Comparison of ENCODE assay signal across 8 mouse cellular contexts in the genomic region with DNA sequence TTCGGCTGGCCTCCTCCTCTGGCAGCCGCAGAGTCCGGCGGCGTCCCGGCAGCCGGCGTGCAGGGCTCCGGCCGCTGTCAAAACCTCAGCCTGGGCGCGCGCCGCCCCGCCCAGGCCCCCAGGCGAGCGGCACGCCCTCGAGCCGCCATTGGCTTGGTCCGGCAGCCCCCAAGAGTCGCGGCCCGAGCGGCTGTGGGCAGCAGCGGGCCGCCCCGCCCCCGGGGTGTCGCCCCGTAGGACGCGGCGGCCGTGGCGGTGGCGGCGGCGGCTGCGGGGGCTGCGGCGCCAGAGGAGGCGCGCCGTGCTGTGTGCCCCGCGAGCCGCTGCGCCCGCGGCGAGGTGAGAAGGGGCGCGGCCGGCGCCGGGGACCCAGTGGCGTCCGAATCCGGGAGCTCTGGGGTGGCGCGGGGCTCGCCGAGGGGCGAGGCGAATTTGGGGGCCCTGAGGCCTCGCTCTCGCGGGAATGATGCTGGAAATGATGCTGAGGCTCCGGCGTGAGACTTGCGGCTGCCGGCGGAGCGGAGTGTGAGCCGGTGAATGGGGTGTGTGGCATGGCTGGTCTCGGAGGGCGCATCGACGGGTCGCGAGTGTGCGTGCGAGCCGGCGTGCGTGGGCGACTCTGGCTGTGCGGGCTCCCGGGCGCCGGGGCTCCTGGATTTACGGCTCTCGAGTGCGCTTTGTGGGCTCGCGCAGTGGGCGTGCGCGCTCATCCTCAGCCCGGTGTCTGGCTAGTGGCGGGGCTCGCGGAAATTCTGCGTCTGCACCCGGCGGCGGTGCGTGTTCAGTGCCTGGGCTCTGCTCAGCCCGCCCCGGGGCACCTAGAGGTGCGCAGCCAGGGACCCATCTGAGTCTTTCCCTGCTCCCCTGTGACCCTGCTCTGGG. TPM values are rescaled to one million over a fixed set of nuclear protein-coding genes. Genes with fewer than 3 reads are reported as not detected.
DNase-seq lines count a peak whose midpoint lies in the region; ATAC-seq and TF ChIP-seq lines count a peak whose summit lies in the region.

TSS of gene Glis1 (plus strand) at position 236 of the 882 bp plus-strand sequence.

- peak within 1 kb of the TSS; percentile 87 for H3K4me2 ChIP-seq in CH12.LX (ENCODE audit: insufficient read depth, low read depth, poor library complexity, severe bottlenecking)
- H3K4me2 ChIP-seq in forebrain, embryonic 15.5 days (replicated peaks): peak within 1 kb of the TSS; percentile 95
- H3K4me2 ChIP-seq in liver, postnatal 0 days (ENCODE audit: low read depth, low read length): peak within 1 kb of the TSS; percentile 85
- H3K4me2 ChIP-seq in neural tube, embryonic 15.5 days: peak within 1 kb of the TSS; percentile 88

- TF ChIP-seq POLR2A in CH12.LX (IDR thresholded peaks at IDR 0.05; ENCODE audit: low read depth, low read length): no peak

- H3K9me3 ChIP-seq in CH12.LX (replicated peaks; ENCODE audit: low read length): peaks cover 5% of the 10 kb centered on the region
- H3K9me3 ChIP-seq in forebrain, embryonic 15.5 days: no peaks in the 10 kb centered on the region
- H3K9me3 ChIP-seq in liver, postnatal 0 days (ENCODE audit: low read length): no peaks in the 10 kb centered on the region
- no peaks in the 10 kb centered on the region for H3K9me3 ChIP-seq in neural tube, embryonic 15.5 days (replicated peaks)

- 1% methylated on average over 111 of the region's 112 CpGs for WGBS in forebrain, embryonic 15.5 days
- whole genome bisulfite sequencing in liver, postnatal 0 days (ENCODE audit: insufficient replicate concordance): 1% methylated on average over 77 of the region's 112 CpGs
- WGBS in neural tube, embryonic 15.5 days: under 1% methylated on average over 103 of the region's 112 CpGs

- no peak for TF ChIP-seq RAD21 in CH12.LX (IDR thresholded peaks at IDR 0.05; ENCODE audit: low read depth, low read length)

- in situ Hi-C loops in CH12.LX (cut with MboI; ENCODE audit: low pct_ligation_motif_present, low pct_unique_long_range_greater_than_20kb, low sequenced_read_pairs): no loop called here

- dilution Hi-C loops in CH12.LX (cut with MboI; ENCODE audit: extremely low pct_ligation_motif_present, extremely low pct_unique_long_range_greater_than_20kb, low sequenced_read_pairs): no loop called here

- peaks cover 0 to 4% of the 10 kb centered on the region in 2 experiments; a peak in 2 of 4 replicates for H3K4me1 ChIP-seq in CH12.LX (ENCODE audit: control insufficient read depth in 1 of 2, insufficient read depth in 2 of 2)
- peaks cover 16% of the 10 kb centered on the region for H3K4me1 ChIP-seq in forebrain, embryonic 15.5 days
- peaks cover 8% of the 10 kb centered on the region; the same call in 1 of the 2 replicates for H3K4me1 ChIP-seq in liver, postnatal 0 days (ENCODE audit: insufficient read depth)
- peaks cover 23% of the 10 kb centered on the region for H3K4me1 ChIP-seq in neural tube, embryonic 15.5 days

- H3K4me3 ChIP-seq in CH12.LX (replicated peaks in 1 of 3; ENCODE audit: low read depth in 2 of 3, low read length in 2 of 3, poor library complexity in 1 of 3): peak within 1 kb of the TSS in 2 of 3 experiments; percentile 32 to 46
- H3K4me3 ChIP-seq in forebrain, embryonic 15.5 days: peak within 1 kb of the TSS; percentile 71
- H3K4me3 ChIP-seq in liver, postnatal 0 days (ENCODE audit: low read depth, low read length): peak within 1 kb of the TSS; percentile 54
- peak within 1 kb of the TSS; percentile 57 for H3K4me3 ChIP-seq in neural tube, embryonic 15.5 days (replicated peaks)

- H3K79me2 ChIP-seq in CH12.LX (replicated peaks; ENCODE audit: control insufficient read depth, extremely low read depth, insufficient read depth, poor library complexity, severe bottlenecking): no peaks in the 10 kb centered on the region

- no peaks in the 10 kb centered on the region for H3K36me3 ChIP-seq in CH12.LX (replicated peaks in 1 of 2; ENCODE audit: control insufficient read depth in 1 of 2, insufficient read depth in 1 of 2, low read length in 1 of 2)
- no peaks in the 10 kb centered on the region for H3K36me3 ChIP-seq in forebrain, embryonic 15.5 days
- no peaks in the 10 kb centered on the region for H3K36me3 ChIP-seq in liver, postnatal 0 days (replicated peaks; ENCODE audit: insufficient read depth, low read length)
- no peaks in the 10 kb centered on the region for H3K36me3 ChIP-seq in neural tube, embryonic 15.5 days

- intact Hi-C loops in heart, postnatal 10 days (cut with DNase I): no loop called here

- ATAC-seq in forebrain, embryonic 15.5 days (replicated peaks): peak; percentile 78
- peak; percentile 73 for ATAC-seq in liver, postnatal 0 days
- ATAC-seq in neural tube, embryonic 15.5 days (ENCODE audit: low FRiP score): peak; percentile 87

- TF ChIP-seq CTCF in CH12.LX (conservative IDR thresholded peaks at IDR 0.05 in 1 of 2, IDR thresholded peaks at IDR 0.05 in 1 of 2; ENCODE audit: low read depth in 2 of 2, low read length in 2 of 2): no peak
- no peak for TF ChIP-seq CTCF in liver, postnatal 0 days (IDR thresholded peaks at IDR 0.05; ENCODE audit: low read depth)

- H3K27me3 ChIP-seq in CH12.LX (replicated peaks): peaks cover 28% of the 10 kb centered on the region
- H3K27me3 ChIP-seq in forebrain, embryonic 15.5 days: peaks cover 37% of the 10 kb centered on the region
- H3K27me3 ChIP-seq in liver, postnatal 0 days (ENCODE audit: insufficient read depth, low read length): peaks cover 58% of the 10 kb centered on the region
- peaks cover 53% of the 10 kb centered on the region for H3K27me3 ChIP-seq in neural tube, embryonic 15.5 days (replicated peaks)

- no peak for DNase-seq in CH12.LX (ENCODE audit: extremely low read depth)
- peak; percentile 58 for DNase-seq in adrenal gland, adult 8-10 months
- peak; percentile 65 to 79 for DNase-seq in heart, postnatal 10 days
- peak; percentile 86 to 90 for DNase-seq in kidney, postnatal 36 days
- peak; percentile 61 for DNase-seq in liver, postnatal 0 days
- no peak for DNase-seq in thymus, postnatal 14 days

- no peak for TF ChIP-seq EP300 in CH12.LX (IDR thresholded peaks at IDR 0.05; ENCODE audit: low read length)
- no peak for TF ChIP-seq EP300 in liver, postnatal 0 days (IDR thresholded peaks at IDR 0.05; ENCODE audit: low read depth)

- H3K27ac ChIP-seq in CH12.LX (ENCODE audit: insufficient read depth, low read depth): no peak within 1 kb of the TSS
- no peak within 1 kb of the TSS for H3K27ac ChIP-seq in forebrain, embryonic 15.5 days (replicated peaks)
- H3K27ac ChIP-seq in liver, postnatal 0 days (ENCODE audit: low read depth): no peak within 1 kb of the TSS
- H3K27ac ChIP-seq in neural tube, embryonic 15.5 days (replicated peaks): no peak within 1 kb of the TSS

- H3K9ac ChIP-seq in CH12.LX (ENCODE audit: insufficient read depth, low read depth): no peak within 1 kb of the TSS
- peak within 1 kb of the TSS; percentile 50 for H3K9ac ChIP-seq in forebrain, embryonic 15.5 days (replicated peaks)
- 0 out of 2 replicates have a peak within 1 kb of the TSS, but pooled peaks have one; percentile 21 for H3K9ac ChIP-seq in liver, postnatal 0 days (replicated peaks)
- H3K9ac ChIP-seq in neural tube, embryonic 15.5 days (replicated peaks): peak within 1 kb of the TSS; percentile 60

TF ChIP-seq in CH12.LX, 34 proteins besides CTCF, POLR2A, EP300 and RAD21:
- TF ChIP-seq USF2 (conservative IDR thresholded peaks at IDR 0.05; ENCODE audit: low read depth, low read length) (no peak), GABPA (IDR thresholded peaks at IDR 0.05; ENCODE audit: insufficient replicate concordance, low read depth, low read length) (no peak), SMC3 (IDR thresholded peaks at IDR 0.05; ENCODE audit: low read depth, low read length) (no peak), USF1 (IDR thresholded peaks at IDR 0.05; ENCODE audit: low read depth, low read length) (no peak), TCF12 (IDR thresholded peaks at IDR 0.05; ENCODE audit: low read depth, low read length) (no peak), E2F4 (IDR thresholded peaks at IDR 0.05; ENCODE audit: insufficient replicate concordance, low read depth, low read length) (no peak), MAFK (IDR thresholded peaks at IDR 0.05; ENCODE audit: insufficient replicate concordance, low read length) (no peak), JUND (conservative IDR thresholded peaks at IDR 0.05; ENCODE audit: low read depth, low read length) (no peak), POLR2AphosphoS2 (IDR thresholded peaks at IDR 0.05; ENCODE audit: low read depth, low read length) (no peak), ZC3H11A (IDR thresholded peaks at IDR 0.05; ENCODE audit: low read depth, low read length) (no peak), ZMIZ1 (IDR thresholded peaks at IDR 0.05; ENCODE audit: low read depth, low read length) (no peak), SIN3A (IDR thresholded peaks at IDR 0.05; ENCODE audit: low read length) (no peak)

RNA-seq across cellular contexts. Expression of gene Glis1, which starts in this region (rescaled TPM):
- 0.08 TPM in 1 of 2 replicates, not detected in the other for total RNA-seq in CH12.LX (2012; rRNA removed)
- 0.17 TPM in 1 of 2 replicates, not detected in the other for total RNA-seq in CH12.LX (2014; rRNA removed)
- 1.3 and 2.2 TPM in 2 replicates for polyA plus RNA-seq in CH12.LX (2012; ENCODE audit: insufficient read length, low read depth)
- total RNA-seq in adrenal gland, adult 8-10 months (2022): 1 to 10 TPM in 1 of 4 experiments, under 1 TPM in 3; 0.32 to 2.6 (median 0.79) TPM
- 0.95 and 1.3 TPM in 2 replicates for polyA plus RNA-seq in forebrain, embryonic 15.5 days (2015; fragmentation: Nextera tagmentation; extraction: Ambion mirVana)
- under 1 TPM in 1 of 2 experiments, not detected in 1; 0.38 TPM for total RNA-seq in heart, postnatal 10 days (2021)
- polyA plus RNA-seq in liver, postnatal 0 days (2015; fragmentation: Nextera tagmentation; extraction: Ambion mirVana): 0.17 and 0.18 TPM in 2 replicates
- polyA plus RNA-seq in neural tube, embryonic 15.5 days (2015; fragmentation: Nextera tagmentation; extraction: Ambion mirVana): 3.8 and 5.5 TPM in 2 replicates

Comparison
In these comparisons a context has a peak if more than half of its experiments do, and no peak if none do; other contexts are left out.
1. Peak in DNase-seq in heart, postnatal 10 days; RNA of the gene not detected or under 1 TPM.
2. Peak in DNase-seq, ATAC-seq, H3K4me3 ChIP-seq, H3K9ac ChIP-seq and H3K4me2 ChIP-seq in liver, postnatal 0 days; RNA of the gene not detected or under 1 TPM.
3. DNase-seq: peak in adrenal gland, adult 8-10 months (single experiment) and kidney, postnatal 36 days (2 of 2); none in CH12.LX (single experiment) and thymus, postnatal 14 days (single experiment).
4. Peak in every context shown above with its lines, with median percentiles within 50 percentile points of each other: H3K4me2 ChIP-seq, H3K4me3 ChIP-seq and ATAC-seq.